Mouse (Mus musculus) cortical plate, adult 2 months (tissue): ENCODE measurements at regions not wholly inside any gene's neighbourhood (a gene's known extent, or its start where the extent isn't known, plus 50 kb on each side); places are given as distances from the start of the nearest gene placed in this dataset.

Experiments used
- H3K27ac ChIP-seq: fragments of 200-500 bp; 2 replicates; pipeline ENCODE4 v1.5.1; 2012; ENCODE audit warnings: low read length, control low read depth, inconsistent platforms; ENCODE audit not compliant: insufficient read depth
- H3K4me1 ChIP-seq: fragments of 200-500 bp; 2 replicates; pipeline ENCODE4 v1.6.1; 2011; ENCODE audit warnings: low read length; ENCODE audit not compliant: control insufficient read depth, insufficient read depth
- H3K4me3 ChIP-seq: fragments of 200-500 bp; 2 replicates; pipeline ENCODE4 v1.5.1; 2011; ENCODE audit warnings: mild to moderate bottlenecking, low read length, control low read depth; ENCODE audit not compliant: insufficient read depth
- CTCF ChIP-seq: fragments of 200-500 bp; IDR thresholded peaks from 2 replicates; pipeline ENCODE4 v1.5.1; 2011; ENCODE audit warnings: mild to moderate bottlenecking, control low read depth, low read length; ENCODE audit not compliant: insufficient read depth; ENCODE audit errors: extremely low read depth
- POLR2A ChIP-seq: fragments of 200-500 bp; IDR thresholded peaks from 2 replicates; pipeline ENCODE4 v1.6.1; 2011; ENCODE audit warnings: mild to moderate bottlenecking, low read length, control low read depth; ENCODE audit not compliant: insufficient read depth; ENCODE audit errors: extremely low read depth

GRCm38 (mm10) chr10:8057855-8058254, 101.8 kb upstream of the Tab2 start:
- no peak for TF ChIP-seq POLR2A
- TF ChIP-seq CTCF, result no peak

GRCm38 (mm10) chr10:8055293-8055692, 99.3 kb upstream of the Tab2 start:
- TF ChIP-seq CTCF (no peak), POLR2A (no peak)
- H3K4me3 ChIP-seq, result no peak overlapping the region
- H3K27ac ChIP-seq, result no peak overlapping the region
- no peaks in the 10 kb centered on the region for H3K4me1 ChIP-seq

More at GRCm38 (mm10) chr10:8057855-8058254, 101.8 kb upstream of the Tab2 start:
- Histone ChIP-seq H3K4me3 (no peak overlapping the region), H3K27ac (no peak overlapping the region), H3K4me1 (no peaks in the 10 kb centered on the region)

DNA sequence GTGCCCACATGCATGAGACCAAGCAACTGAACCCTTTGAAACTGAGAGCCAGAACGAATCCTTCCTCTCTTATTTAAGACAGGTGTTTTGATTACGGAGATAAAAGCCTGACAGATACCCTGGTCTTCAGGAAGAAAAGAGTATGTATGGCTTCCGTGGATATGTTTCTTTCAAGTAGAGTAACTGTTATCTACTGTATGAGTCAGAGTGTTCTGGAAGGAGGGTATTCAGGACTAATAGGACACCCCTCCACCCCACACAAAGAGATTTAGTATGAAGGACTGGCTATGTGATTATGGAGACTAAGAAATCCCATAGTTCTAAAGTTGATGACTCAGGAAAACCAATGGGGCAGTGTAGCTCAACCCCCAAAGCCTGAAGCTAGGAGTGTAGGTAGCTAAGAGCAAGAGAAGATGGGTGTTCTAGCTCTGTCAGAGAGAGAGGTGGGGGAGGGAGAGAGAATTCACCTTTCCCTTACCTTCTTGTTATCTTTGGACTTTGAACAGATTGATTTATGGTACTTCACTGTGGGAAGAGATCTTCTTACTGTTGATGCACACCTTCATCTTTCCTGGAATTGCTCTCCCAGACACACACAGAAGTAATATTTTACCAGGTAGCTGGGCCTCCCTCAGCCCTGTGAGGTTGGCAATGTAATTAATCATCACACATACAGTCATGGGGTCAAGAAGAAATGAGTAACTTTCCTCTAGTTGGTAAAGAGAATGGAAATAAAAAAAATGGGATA, 87.6 kb upstream of the Tab2 start:
- H3K4me3 ChIP-seq, result no peak overlapping the region
- H3K4me1 ChIP-seq, result no peaks in the 10 kb centered on the region
- TF ChIP-seq CTCF (no peak), POLR2A (no peak)
- H3K27ac ChIP-seq, result no peak overlapping the region

- no peak for TF ChIP-seq POLR2A
- TF ChIP-seq CTCF, result no peak
- Histone ChIP-seq H3K27ac (no peak overlapping the region), H3K4me3 (no peak overlapping the region), H3K4me1 (no peaks in the 10 kb centered on the region; the same call in 1 of the 2 replicates)
Measured at GRCm38 (mm10) chr10:8042306-8042705, 86.3 kb upstream of the Tab2 start.

DNA sequence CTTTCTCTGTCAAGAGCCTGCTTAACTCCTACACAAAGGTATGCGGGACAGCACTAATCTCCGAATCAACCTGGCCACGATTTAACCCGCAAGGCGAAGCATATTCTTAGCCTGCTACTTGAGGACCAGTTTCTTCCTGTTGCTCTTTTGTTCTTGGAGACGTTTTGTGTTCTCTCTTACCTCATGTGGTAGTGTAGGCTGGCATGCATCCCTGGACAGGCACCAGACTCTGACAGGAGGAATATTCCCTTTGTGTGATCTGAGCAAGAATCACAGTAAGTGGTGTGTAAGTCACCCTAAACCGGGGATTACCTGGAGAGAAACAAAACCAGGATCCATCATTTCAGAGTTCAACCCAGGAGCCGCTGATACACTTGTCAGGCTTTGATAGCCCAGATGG, 85.8 kb upstream of the Tab2 start:
- Histone ChIP-seq H3K27ac (no peak overlapping the region), H3K4me1 (no peaks in the 10 kb centered on the region; the same call in 1 of the 2 replicates), H3K4me3 (no peak overlapping the region)
- TF ChIP-seq CTCF (no peak), POLR2A (no peak)

GRCm38 (mm10) chr10:8037986-8038631, 82.1 kb upstream of the Tab2 start:
- TF ChIP-seq CTCF, result no peak
- no peak for TF ChIP-seq POLR2A
- no peak overlapping the region for H3K27ac ChIP-seq
- H3K4me3 ChIP-seq, result no peak overlapping the region
- peaks cover 2% of the 10 kb centered on the region; the same call in 1 of the 2 replicates for H3K4me1 ChIP-seq

DNA sequence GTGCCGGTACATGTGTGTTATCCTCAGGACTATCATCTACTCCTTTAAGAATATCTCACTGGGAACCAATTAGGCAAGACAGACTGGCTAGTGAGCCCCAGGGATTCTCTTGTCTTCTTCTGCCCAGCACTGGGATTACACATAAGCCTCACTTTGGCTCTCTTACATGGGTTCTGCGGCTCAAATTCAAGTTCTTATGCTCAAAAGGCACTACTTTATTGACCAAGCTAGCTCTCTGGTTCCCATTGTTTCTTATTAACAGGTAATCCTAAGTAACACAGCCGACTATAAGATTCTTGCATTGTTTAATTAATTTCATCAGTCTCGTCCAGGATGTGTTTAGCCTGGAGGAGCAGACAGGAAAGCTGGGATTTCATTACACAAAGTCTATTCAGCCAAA, 80.3 kb upstream of the Tab2 start:
- no peak overlapping the region for H3K27ac ChIP-seq
- H3K4me1 ChIP-seq, result peaks cover 2% of the 10 kb centered on the region; the same call in 1 of the 2 replicates
- no peak overlapping the region for H3K4me3 ChIP-seq
- TF ChIP-seq CTCF (no peak), POLR2A (no peak)

DNA sequence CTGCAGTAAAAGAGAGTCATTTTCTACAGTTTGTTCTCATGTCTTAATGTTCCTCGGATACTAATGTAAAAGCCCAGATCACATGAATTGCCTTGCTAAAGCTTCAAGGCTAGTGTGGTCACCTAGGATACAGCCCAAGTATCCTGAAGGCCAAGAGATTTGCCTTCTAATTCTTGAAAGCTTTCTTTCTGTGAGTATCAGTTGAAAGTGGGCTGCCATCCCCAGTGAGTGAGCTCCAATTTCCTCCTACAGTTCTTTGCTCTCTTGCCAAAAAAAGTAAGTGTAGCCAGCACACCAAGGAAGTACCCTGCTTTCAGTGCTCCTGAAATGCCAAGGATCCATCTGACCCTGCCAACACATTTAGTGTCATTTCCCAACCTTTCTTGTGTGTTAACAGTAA, 79.3 kb upstream of the Tab2 start:
- TF ChIP-seq CTCF (no peak), POLR2A (no peak)
- H3K27ac ChIP-seq, result no peak overlapping the region
- no peak overlapping the region for H3K4me3 ChIP-seq
- peaks cover 2% of the 10 kb centered on the region; the same call in 1 of the 2 replicates for H3K4me1 ChIP-seq

- Histone ChIP-seq H3K27ac (no peak overlapping the region), H3K4me1 (peaks cover 2% of the 10 kb centered on the region; the same call in 1 of the 2 replicates), H3K4me3 (no peak overlapping the region)
- TF ChIP-seq CTCF (no peak), POLR2A (no peak)
Measured at GRCm38 (mm10) chr10:8032203-8032602, 76.2 kb upstream of the Tab2 start.

- TF ChIP-seq POLR2A, result no peak
- no peak for TF ChIP-seq CTCF
- no peak overlapping the region for H3K4me3 ChIP-seq
- H3K4me1 ChIP-seq, result no peaks in the 10 kb centered on the region
- no peak overlapping the region for H3K27ac ChIP-seq
Measured at GRCm38 (mm10) chr10:8028840-8029239, 72.8 kb upstream of the Tab2 start.
